10 mouse cellular contexts compared by ENCODE assay signal in the genomic region with DNA sequence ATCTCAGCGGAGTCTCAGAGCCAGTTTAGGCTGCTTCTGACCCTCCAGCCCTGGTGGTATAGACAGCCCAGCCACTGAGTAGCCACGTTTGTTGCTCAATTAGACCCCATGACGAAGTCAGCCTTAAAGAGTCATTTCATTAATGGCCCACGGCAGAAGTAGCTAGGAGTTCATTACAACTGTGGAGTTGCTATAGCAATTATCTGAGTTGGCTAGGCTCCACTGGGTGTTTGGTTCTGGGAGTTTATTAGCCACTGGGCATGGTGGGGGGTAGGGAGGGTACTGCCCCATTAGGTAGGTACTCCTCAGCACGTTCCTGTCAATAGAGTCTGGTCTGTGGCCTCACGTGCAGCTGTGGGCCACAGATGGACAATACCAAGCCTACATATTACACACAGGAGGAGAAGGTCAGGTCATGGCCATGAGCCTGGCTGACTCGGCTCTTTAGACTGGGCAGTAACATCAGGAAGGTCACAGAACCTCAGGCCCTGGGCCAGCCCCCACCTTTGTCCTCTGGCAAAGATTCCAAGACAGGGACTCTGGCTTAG.
DNase-seq lines count a peak whose midpoint lies in the region; ATAC-seq lines count a peak whose summit lies in the region.
"Had no signal": no experiment of that assay in that cellular context is flagged by ENCODE, and none has a peak within 500 bp of the region (broad histone marks: within the 10 kb centered on the region; RNA-seq: fewer than 3 reads in every experiment).

No protein-coding gene starts in this region.

- no peaks in the 10 kb centered on the region for H3K9me3 ChIP-seq in intestine, embryonic 15.5 days
- H3K9me3 ChIP-seq in lung, embryonic 16.5 days (ENCODE audit: control insufficient read depth, low read length) = no peaks in the 10 kb centered on the region

- peak; percentile 31 for DNase-seq in NIH3T3 (ENCODE audit: low read depth)
- peak; percentile 79 for DNase-seq in adrenal gland, postnatal 10 days
- no peak for DNase-seq in thymus, postnatal 36 days
- no peak for DNase-seq in left cerebral cortex, postnatal 4 days
- DNase-seq in right cerebral cortex, postnatal 4 days = no peak
- DNase-seq: layer of hippocampus, adult 9-11 months had no signal

- intact Hi-C loops in left cerebral cortex, postnatal 4 days (cut with DNase I) = no loop called here

- no peak overlapping the region for H3K9ac ChIP-seq in intestine, embryonic 15.5 days
- H3K9ac ChIP-seq in lung, embryonic 16.5 days (ENCODE audit: low read length) = no peak overlapping the region

- peak; percentile 66 for ATAC-seq in intestine, embryonic 15.5 days
- peak; percentile 55; the same call in 1 of the 2 replicates for ATAC-seq in lung, embryonic 16.5 days (ENCODE audit: low read depth)
- ATAC-seq in cerebellum, adult (ENCODE audit: insufficient number of reproducible peaks, low FRiP score, low TSS enrichment) = no peak

- H3K4me3 ChIP-seq in intestine, embryonic 15.5 days (replicated peaks) = no peak overlapping the region
- no peak overlapping the region for H3K4me3 ChIP-seq in lung, embryonic 16.5 days (ENCODE audit: low read length)
- H3K4me3 ChIP-seq: myocyte had no signal

- WGBS in intestine, embryonic 15.5 days = 57% methylated on average over 7 of the region's 7 CpGs
- WGBS in lung, embryonic 16.5 days = 43% methylated on average over 7 of the region's 7 CpGs

- H3K36me3 ChIP-seq in intestine, embryonic 15.5 days = no peaks in the 10 kb centered on the region
- no peaks in the 10 kb centered on the region for H3K36me3 ChIP-seq in lung, embryonic 16.5 days (ENCODE audit: control insufficient read depth, insufficient read depth, low read length)

- H3K27me3 ChIP-seq in intestine, embryonic 15.5 days (replicated peaks) = no peaks in the 10 kb centered on the region
- no peaks in the 10 kb centered on the region for H3K27me3 ChIP-seq in lung, embryonic 16.5 days (ENCODE audit: control insufficient read depth, insufficient read depth, low read depth, low read length)

- no peak overlapping the region for H3K27ac ChIP-seq in intestine, embryonic 15.5 days
- H3K27ac ChIP-seq in lung, embryonic 16.5 days (ENCODE audit: low read length) = no peak overlapping the region

- H3K4me2 ChIP-seq in intestine, embryonic 15.5 days (replicated peaks) = no peak overlapping the region
- no peak overlapping the region for H3K4me2 ChIP-seq in lung, embryonic 16.5 days (ENCODE audit: low read depth, low read length)

- no peaks in the 10 kb centered on the region for H3K4me1 ChIP-seq in intestine, embryonic 15.5 days (replicated peaks)
- peaks cover 7% of the 10 kb centered on the region for H3K4me1 ChIP-seq in lung, embryonic 16.5 days (replicated peaks; ENCODE audit: control insufficient read depth, insufficient read depth, low read length)

Comparison
In these comparisons a context has a peak if more than half of its experiments do, and no peak if none do; other contexts are left out.
1. DNase-seq: peak in NIH3T3 (single experiment) and adrenal gland, postnatal 10 days (single experiment); none in thymus, postnatal 36 days (0 of 2), left cerebral cortex, postnatal 4 days (single experiment) and right cerebral cortex, postnatal 4 days (single experiment).